Mouse (Mus musculus) brain, embryonic 14.5 days (tissue): ENCODE results near the gene Senp1. TPM values are rescaled to one million over a fixed set of nuclear protein-coding genes. Genes with fewer than 3 reads are reported as not detected.

Experiments
- DNase-seq: peaks from one replicate; pipeline ENCODE4 v3.0.0-alpha.2; 2011; ENCODE audit warnings: low read depth
- CTCF ChIP-seq: fragments of 200-500 bp; IDR thresholded peaks from 2 replicates; pipeline ENCODE4 v1.5.1; 2012; ENCODE audit warnings: inconsistent platforms, mild to moderate bottlenecking, moderate library complexity, borderline replicate concordance; ENCODE audit not compliant: insufficient read depth, insufficient read length; ENCODE audit errors: extremely low read depth
- POLR2A ChIP-seq: fragments of 200-500 bp; IDR thresholded peaks from 2 replicates; pipeline ENCODE4 v1.6.1; 2012; ENCODE audit warnings: mild to moderate bottlenecking, inconsistent platforms, borderline replicate concordance; ENCODE audit not compliant: poor library complexity, insufficient read depth, insufficient read length, severe bottlenecking; ENCODE audit errors: extremely low read depth
- polyA plus RNA-seq: library from polyadenylated mRNA; depleted of rRNA; stranded (reverse); fragments of >200 nt; gene quantifications from 2 replicates; pipeline ENCODE4 v1.2.3, GENCODE M21; 2012

The Senp1 gene
- polyA plus RNA-seq, 1 experiment = 25.3 TPM

DNA sequence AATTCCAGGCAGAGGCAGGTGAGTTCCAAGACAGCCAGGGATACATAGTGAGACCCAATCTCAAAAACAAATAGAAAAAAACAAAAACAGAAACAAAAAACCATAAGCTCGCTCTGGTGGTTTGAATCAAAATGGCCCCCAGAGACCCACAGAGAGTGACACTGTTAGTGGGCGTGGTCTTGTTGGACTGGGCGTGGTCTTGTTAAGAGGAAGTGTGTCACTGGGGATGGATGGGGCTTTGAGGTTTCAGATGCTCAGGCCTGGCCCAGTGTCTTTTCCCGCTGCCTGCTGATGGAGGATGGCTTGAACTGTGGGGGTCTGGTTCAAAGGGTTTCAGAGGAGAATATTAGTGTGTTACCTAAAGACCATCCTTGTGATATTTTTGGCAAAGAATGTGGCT is 75.6 kb downstream of the Senp1 start:
- TF ChIP-seq POLR2A (no peak), CTCF (no peak)
- DNase-seq = no peak

DNA sequence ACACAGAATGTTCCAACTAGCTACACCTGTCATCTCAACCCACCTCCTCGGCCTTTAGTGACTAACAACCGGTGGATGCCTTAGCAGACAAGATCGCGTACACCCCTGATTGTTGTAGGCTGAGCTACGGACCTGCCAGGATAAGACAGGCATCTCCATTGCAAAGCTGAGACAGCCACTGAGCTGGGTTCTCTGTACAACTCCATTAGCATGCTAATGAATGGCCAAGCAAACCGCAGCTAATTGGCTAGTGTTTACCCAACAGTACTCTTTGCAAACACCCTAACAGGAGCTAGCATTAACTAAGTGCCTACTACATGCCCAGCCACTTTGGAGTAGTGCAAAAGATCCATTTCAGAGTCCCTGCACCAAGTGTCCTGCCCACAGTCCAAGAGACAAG is 80.7 kb downstream of the Senp1 start:
- TF ChIP-seq CTCF (no peak), POLR2A (no peak)
- DNase-seq = peak; percentile 76

DNA sequence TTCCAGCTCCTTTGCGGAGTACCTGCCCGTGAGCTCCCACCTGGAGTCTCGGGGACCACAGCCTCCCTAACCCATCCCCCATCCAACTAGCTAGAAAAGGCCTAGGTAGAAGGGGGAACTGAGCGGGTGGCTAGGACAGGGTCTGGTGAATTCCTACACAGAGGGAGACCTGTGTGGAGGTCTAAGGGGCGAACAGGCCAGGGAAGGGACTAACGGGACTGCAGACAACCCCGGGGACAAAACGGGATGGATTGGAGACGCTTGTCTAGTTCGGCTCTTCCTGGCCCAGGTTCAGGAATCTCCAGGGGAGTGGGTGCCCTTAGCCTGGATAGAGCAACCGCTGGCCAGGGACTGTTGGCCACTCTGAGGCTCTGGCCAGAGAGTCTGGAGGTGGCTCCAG is 88.4 kb downstream of the Senp1 start:
- DNase-seq = no peak
- no peak for TF ChIP-seq POLR2A
- no peak for TF ChIP-seq CTCF

GRCm38 (mm10) chr15:98004740-98005159 is 88.8 kb downstream of the Senp1 start:
- no peak for DNase-seq
- TF ChIP-seq POLR2A = no peak
- TF ChIP-seq CTCF = no peak

- DNase-seq = peak; percentile 74
- TF ChIP-seq CTCF = no peak
- peak; percentile 58; the same call in 1 of the 2 replicates for TF ChIP-seq POLR2A
Measured at GRCm38 (mm10) chr15:98003822-98004739, 89.5 kb downstream of the Senp1 start, which contains the start of gene Col2a1. TSS of gene Col2a1 (minus strand) at chr15:98004695.

GRCm38 (mm10) chr15:98002991-98003821 is 90.3 kb downstream of the Senp1 start:
- TF ChIP-seq POLR2A (no peak), CTCF (no peak)
- DNase-seq = peak; percentile 58

- peak; percentile 94 for DNase-seq
- TF ChIP-seq CTCF (no peak), POLR2A (0 out of 2 replicates have a peak, but pooled peaks have one; percentile 4)
Measured at GRCm38 (mm10) chr15:98002113-98002990, 91.2 kb downstream of the Senp1 start.

GRCm38 (mm10) chr15:98001321-98002112 is 92.0 kb downstream of the Senp1 start:
- TF ChIP-seq CTCF = peak; percentile 22; the same call in 1 of the 2 replicates
- no peak for TF ChIP-seq POLR2A
- DNase-seq = peak; percentile 76

DNA sequence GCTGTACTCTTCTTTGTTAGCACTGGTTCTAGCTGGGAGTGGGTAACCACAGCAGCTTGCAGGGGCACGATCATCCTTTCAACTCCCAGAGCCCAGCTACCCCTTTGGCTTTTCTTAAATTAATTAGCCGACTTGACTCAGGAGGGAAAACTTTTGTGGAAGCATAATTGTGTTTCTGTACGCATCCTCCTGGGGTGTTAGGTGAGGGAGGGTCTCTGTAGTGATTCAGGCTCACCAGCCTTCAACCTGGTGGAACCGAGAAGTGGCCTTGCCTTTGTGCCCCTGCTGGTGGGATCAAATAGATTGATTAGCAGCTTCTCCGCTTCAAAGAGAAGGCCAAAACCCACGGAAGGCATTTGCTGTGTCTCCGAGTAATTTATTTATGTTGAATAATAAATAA is 93.6 kb downstream of the Senp1 start:
- TF ChIP-seq POLR2A (no peak), CTCF (peak; percentile 31; the same call in 1 of the 2 replicates)
- no peak for DNase-seq

GRCm38 (mm10) chr15:97999546-97999945 is 94.0 kb downstream of the Senp1 start:
- DNase-seq = no peak
- TF ChIP-seq POLR2A (no peak), CTCF (no peak)
